Mouse (Mus musculus): ENCODE measurements around the gene Smyd5.
"Not testable (repeated sequence)": the region's sequence is repeated elsewhere in the genome, so short reads cannot be mapped to it uniquely, and the experiment has no call there.

The Smyd5 gene

GRCm38 (mm10) chr6:85447351-85447750 lies 15.6 kb downstream of the Smyd5 start:
- DNase-seq (ENCODE audit: low spot score in 2 of 2): no peak

GRCm38 (mm10) chr6:85450140-85450539 lies 18.4 kb downstream of the Smyd5 start:
- not testable (repeated sequence) for DNase-seq (ENCODE audit: low spot score in 2 of 2)

DNA sequence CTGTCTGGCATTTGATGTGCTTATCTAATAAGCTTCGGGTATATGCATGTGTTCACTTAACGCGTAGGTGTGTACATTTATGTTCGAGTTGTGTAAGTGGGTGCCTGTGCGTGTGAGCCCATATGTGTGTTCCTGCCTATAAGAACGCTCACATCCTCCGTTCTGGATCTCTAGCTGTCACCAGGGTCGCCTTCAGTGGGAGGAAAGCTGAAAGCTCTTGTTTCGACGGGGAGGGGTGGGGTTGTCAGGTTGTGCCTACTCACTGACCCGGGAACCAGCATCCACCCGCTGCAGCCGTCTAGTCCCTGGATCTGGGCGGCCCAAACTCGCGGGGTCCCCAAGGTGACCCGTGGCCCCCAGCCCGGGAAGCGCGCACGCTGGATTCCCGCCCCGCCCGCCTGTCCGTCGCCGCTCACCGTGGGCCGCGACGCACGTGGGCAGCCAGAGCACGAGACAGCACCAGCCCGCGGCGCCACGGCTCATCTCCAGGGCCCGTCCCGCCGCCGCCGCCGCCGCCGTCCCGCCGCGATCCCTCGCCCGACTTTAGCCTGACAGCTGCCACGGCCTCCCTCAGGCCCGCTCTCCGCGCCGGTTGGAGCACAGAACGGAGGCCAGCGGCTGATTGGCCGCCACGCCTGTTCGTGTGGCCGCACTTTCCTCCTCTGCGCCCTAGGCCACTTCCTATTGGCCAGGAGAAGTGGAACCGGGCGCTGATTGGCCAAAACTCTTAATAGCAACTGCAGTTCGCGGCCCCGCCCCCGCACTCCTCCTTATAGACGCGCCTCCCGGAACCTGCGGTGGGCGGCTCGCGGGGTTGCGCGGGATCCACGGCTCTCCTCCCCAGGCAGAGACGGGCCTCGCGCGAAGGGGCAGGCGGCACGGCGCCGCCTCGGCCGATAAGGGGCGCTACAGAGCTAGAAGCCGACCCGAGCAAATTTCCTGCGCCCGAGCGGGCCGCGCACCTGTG lies 19.2 kb downstream of the Smyd5 start, which contains the start of gene Cct7:
Gene Cct7 (plus strand): TSS at position 818 of the 967 bp plus-strand sequence.
- DNase-seq (ENCODE audit: low spot score in 2 of 2): peak; percentile 100

- peak; percentile 99 for DNase-seq (ENCODE audit: low spot score in 2 of 2)
Observed at GRCm38 (mm10) chr6:85451664-85452410, 20.0 kb downstream of the Smyd5 start, which contains the start of gene Pradc1. Gene Pradc1 (minus strand): TSS chr6:85451970.

GRCm38 (mm10) chr6:85452411-85452665 lies 20.5 kb downstream of the Smyd5 start:
- DNase-seq (ENCODE audit: low spot score in 2 of 2): no peak

GRCm38 (mm10) chr6:85452816-85453215 lies 21.0 kb downstream of the Smyd5 start:
- no peak for DNase-seq (ENCODE audit: low spot score in 2 of 2)

DNA sequence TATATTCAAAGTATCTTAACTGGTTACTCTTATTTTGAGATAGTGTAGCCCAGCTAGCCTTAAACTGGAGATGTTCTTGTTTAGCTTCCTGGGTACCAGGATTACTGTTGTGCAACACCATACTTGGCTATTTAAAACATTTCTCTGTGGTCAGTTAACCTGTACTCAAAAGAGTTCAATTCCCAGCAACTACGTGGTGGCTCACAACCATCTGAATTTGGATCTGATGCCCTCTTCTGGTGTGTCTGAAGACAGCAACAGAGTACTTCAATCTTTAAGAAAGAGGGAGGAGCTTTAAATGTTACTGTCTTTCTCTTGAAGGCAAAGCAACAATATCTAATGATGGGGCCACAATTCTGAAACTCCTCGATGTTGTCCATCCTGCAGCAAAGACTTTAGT lies 27.8 kb downstream of the Smyd5 start:
- no peak for DNase-seq (ENCODE audit: low spot score in 2 of 2)

GRCm38 (mm10) chr6:85465381-85465780 lies 33.6 kb downstream of the Smyd5 start:
- peak in 1 of 2 experiments; percentile 40 for DNase-seq (ENCODE audit: low spot score in 2 of 2)

DNA sequence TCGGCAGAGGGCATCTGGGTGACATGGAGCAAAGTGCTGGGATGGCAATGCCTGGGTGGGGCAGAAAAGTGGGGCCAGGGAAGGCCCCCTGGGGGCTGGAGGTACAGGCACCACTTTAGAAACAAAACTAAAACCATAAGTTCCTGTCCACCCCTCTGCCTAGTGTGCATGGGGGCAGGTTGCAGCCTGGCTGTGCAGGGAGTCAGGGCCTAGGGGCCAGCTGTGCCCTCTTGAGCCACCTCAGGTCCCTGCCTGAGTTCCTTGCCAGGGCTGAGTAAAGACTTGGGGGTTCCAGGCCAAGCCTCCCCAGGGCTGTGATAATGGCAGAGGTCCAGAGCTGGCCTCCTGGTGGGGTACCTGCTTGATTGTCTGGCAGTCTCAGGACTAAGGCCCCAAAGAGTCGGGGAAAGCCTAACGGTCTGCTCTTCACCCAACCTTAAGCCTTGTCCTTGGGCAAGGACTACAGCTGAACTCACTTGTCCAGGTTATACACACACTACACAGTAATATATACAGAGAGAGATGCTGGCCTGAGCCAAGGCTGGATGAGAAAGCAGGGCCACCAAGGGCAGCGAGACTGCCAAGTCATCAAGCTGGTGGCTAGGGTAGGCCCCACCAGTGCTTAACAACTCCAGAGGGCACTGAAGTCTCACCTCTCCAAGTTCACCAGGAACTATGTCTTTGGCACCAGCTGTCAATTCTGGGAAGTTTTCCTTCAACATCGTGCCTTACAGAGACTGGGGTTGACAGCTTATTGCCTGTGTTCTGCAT lies 38.1 kb downstream of the Smyd5 start:
- no peak for DNase-seq (ENCODE audit: low spot score in 2 of 2)

DNA sequence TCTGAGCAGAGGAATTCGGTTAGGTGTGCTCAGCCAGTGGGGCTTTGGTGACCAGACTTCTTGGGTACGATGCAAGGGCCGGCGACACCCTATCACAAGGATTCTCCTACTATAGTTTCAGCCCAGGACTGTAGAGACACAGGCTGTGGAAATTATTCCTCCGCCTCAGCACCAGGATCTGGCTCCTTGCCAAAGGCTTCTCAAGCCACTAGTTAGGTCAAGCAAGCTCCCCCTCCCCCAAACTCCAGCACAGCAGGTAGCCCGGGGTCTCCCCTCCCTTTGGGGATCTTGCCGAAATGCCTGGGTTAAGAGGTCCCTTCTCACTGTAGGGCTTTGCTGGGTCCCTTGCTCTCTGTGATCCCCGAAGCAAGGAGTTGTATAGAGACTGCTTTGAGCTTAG lies 40.2 kb downstream of the Smyd5 start:
- DNase-seq (ENCODE audit: low spot score in 2 of 2): no peak

DNA sequence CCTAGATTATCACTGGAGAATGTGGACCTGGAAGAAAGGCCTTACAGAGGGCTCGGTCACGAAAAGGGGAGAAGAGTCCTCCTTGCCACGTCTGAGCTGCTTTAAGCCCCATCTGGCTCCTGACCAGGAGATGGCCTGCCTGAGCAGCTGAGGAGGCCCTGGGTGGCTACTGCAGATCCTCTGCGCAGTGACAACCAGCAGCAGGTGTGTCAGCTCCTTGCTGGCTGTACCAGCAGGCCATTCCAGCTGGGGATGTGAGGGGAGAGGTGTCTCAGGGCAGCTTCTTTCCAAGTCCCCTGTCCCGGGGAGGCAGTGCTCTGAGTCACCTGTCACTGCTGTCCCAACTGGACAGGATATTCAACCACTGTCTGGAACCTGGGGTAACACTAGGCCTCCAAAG lies 40.8 kb downstream of the Smyd5 start:
- DNase-seq (ENCODE audit: low spot score in 2 of 2): no peak

DNA sequence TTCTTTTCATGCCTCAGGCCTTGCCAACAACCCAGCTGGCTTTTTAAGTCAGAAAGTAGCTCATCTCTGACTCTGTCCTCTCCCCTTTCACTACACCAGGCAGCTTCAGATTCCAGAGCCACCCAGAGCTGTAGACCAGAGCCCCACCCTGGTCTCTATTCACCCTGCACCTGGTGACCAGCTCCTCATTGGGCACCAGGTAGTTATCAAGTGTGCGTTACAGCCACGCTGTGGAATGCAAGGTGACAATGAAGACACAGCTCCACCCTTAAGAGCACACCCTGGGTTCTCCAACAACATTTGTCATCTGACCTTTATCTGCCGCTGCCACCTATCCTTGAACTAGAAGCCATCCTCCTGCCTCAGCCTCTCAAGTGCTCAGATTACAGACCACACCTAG lies 43.8 kb downstream of the Smyd5 start:
- DNase-seq (ENCODE audit: low spot score in 2 of 2): no peak

GRCm38 (mm10) chr6:85477366-85477917 lies 45.7 kb downstream of the Smyd5 start:
- no peak for DNase-seq (ENCODE audit: low spot score in 2 of 2)

DNA sequence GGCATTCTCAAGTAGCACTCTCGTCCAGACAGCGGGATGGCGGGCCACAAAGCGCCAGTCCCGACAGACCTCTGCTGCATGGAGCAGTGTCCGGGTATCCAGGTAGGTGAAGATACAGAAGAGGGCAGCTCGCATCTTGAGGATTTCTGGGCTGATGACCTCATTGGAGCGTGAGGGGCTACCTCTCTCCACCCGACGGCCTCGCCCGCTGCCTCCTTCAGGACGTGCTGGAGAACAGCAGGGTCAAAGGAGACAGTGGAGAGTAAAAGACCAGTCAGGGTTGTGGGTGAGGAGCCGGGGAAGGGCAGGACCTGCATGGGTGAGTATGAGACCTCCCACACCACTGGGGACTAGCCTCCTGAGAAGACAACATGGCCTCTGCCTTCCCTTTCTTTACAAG lies 46.6 kb downstream of the Smyd5 start:
- DNase-seq (ENCODE audit: low spot score in 2 of 2): no peak

DNA sequence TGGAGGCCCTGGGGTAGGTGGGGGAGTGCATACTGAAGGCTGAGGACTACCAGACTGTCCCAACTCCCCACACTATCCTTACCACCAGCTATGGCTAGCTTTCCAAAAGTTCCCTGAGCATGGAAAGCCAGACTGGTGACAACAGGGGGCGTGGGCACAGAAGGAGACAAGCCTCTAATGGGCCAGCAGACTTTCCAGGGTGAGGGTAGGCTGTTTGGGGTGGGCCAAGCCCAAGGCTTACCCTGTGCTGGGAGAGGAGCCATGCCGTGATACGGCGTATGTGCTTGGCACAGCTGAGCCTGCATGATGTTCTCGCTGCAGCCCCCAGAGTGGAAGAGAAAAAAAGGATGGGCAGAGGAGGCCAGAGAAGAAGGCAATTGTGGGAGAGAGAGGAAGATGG lies 48.2 kb downstream of the Smyd5 start:
- no peak for DNase-seq (ENCODE audit: low spot score in 2 of 2)

DNA sequence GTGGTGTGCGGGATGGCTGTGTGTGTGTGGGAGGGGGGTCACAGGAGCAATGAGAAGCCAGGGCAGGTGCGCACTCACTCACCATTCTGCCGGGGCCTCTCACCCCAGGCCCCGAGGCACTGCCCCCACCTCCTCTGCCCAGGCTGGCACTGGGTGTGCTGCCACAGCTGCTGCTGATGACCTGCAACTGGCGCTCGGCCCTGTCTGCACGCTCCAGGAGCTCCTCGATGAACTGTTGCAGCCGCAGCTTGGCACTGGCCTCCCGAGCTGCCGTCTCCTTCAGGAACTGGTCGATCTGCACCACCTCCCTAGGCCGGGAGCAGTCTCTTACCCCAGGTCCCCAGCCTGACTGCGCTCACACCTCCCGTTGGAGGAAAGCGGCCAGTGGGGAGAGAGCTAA lies 48.9 kb downstream of the Smyd5 start:
- peak in 1 of 2 experiments; percentile 38 for DNase-seq (ENCODE audit: low spot score in 2 of 2)

- peak in 1 of 2 experiments; percentile 31 for DNase-seq (ENCODE audit: low spot score in 2 of 2)
Observed at GRCm38 (mm10) chr6:85483843-85484721, 52.3 kb downstream of the Smyd5 start.

DNA sequence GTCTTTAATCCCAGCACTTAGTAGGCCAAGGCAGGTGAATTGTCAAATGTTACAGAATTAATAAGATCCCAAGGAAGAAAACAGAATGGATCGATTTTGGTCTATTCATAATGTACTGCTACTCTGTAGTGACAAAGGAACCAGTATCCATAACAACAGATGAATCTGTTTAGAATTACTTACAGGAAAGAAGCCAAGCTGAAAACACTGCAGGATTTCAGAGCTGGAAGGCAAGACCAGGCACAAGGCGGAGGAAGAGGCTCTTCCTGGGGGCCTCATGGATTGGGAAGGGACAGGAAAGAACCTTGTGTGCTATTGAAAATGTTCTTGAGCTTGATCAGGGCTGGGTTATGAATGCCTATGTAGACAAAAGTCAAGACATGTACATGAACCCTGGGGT lies 53.9 kb downstream of the Smyd5 start:
- no peak for DNase-seq (ENCODE audit: low spot score in 2 of 2)

DNA sequence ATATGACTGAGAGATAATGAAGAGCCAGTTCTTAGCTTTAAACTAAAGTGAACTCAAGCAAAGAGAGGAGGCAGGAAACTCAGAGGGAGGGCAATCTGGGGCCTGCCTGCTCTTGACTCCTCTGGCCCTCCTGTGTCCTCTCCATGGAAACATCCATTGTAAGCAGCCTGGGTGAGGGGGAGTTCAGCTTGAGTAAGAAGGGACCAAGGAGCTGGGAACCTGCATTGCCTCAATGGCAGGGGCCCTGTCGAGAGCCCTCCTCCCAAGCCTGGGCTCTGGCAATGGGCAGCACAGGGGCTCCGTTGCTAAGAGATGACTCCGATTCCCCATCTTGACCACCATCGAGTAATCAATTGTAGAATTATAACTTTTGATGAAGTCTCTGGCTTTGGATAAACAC lies 56.7 kb downstream of the Smyd5 start:
- no peak for DNase-seq (ENCODE audit: low spot score in 2 of 2)

DNA sequence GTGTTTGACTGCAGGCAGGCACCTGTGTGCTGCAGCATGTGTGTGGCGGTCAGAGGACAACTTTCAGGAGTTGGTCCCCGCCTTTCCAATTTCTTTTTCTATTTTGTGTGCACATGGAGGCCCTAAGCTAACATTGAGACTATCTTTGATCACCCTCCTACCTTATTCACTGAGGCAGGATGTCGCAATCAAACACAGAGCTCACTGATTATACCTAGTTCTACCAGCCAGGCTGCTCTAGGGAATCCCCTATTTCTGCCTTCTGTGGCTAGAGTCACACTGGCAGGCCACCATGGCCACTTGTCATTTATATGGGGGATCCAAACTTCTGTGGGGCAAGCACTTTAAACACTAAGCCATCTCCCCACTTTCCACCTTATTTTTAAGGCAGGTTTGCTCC lies 57.9 kb downstream of the Smyd5 start:
- no peak for DNase-seq (ENCODE audit: low spot score in 2 of 2)

DNA sequence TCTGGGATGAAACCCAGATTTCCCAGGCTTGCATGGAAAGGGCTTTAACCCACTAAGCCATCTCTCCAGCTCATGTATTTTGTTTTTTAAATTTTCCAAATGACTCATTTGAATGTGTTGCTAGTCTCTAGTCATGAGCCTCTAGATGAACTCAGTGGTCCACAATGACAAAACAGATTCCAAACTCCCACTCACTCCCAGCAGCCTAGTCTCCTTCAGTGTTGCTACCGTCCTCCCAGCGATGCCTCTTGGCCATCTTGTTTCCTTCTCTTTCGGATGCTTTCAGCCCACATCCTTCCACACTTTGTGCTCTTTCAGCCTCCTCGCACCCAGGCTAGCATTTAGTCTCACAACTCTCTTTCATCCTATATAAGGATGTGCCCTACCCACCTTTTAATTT lies 58.5 kb downstream of the Smyd5 start:
- DNase-seq (ENCODE audit: low spot score in 2 of 2): no peak

All from right cerebral cortex, postnatal 10 days (tissue).